Mouse (Mus musculus) liver, postnatal 0 days (tissue): Measurements from ENCODE around the gene Ttll3. TPM values are rescaled to one million over a fixed set of nuclear protein-coding genes. Genes with fewer than 3 reads are reported as not detected.

ENCODE experiments used
- ATAC-seq: fragments of 200-750 bp; cut with Nextera tagmentation; 2 replicates; pipeline ENCODE4 v1.8.0; 2017; ENCODE audit warnings: mild to moderate bottlenecking, moderate library complexity
- DNase-seq: peaks from one replicate; pipeline ENCODE4 v3.0.0-alpha.2; 2016
- H3K27ac ChIP-seq: fragments of 300-500 bp; sonication (generic); 2 replicates; pipeline ENCODE4 v1.5.1; 2014; ENCODE audit warnings: antibody characterized with exemption, moderate library complexity, mild to moderate bottlenecking, low read depth
- H3K27me3 ChIP-seq: fragments of 300-500 bp; sonication (generic); 2 replicates; pipeline ENCODE4 v1.6.1; 2014; ENCODE audit warnings: low read length, control low read depth, mixed read lengths; ENCODE audit not compliant: insufficient read depth
- H3K36me3 ChIP-seq: fragments of 300-500 bp; sonication (generic); replicated peaks from 2 replicates; pipeline ENCODE4 v1.6.1; 2014; ENCODE audit warnings: mild to moderate bottlenecking, control low read depth, low read length, moderate library complexity, mixed read lengths; ENCODE audit not compliant: insufficient read depth
- H3K4me1 ChIP-seq: fragments of 300-500 bp; sonication (generic); 2 replicates; pipeline ENCODE4 v1.6.1; 2014; ENCODE audit warnings: antibody characterized with exemption, mild to moderate bottlenecking, control low read depth; ENCODE audit not compliant: insufficient read depth
- H3K4me2 ChIP-seq: fragments of 300-500 bp; sonication (generic); 2 replicates; pipeline ENCODE4 v1.6.1; 2014; ENCODE audit warnings: low read depth, mild to moderate bottlenecking, low read length, moderate library complexity, mixed read lengths
- H3K4me3 ChIP-seq: fragments of 300-500 bp; sonication (generic); 2 replicates; pipeline ENCODE4 v1.5.1; 2014; ENCODE audit warnings: low read depth, low read length
- H3K9ac ChIP-seq: fragments of 300-500 bp; sonication (generic); replicated peaks from 2 replicates; pipeline ENCODE4 v1.6.1; 2014; ENCODE audit warnings: mild to moderate bottlenecking, moderate library complexity
- H3K9me3 ChIP-seq: fragments of 300-500 bp; sonication (generic); 2 replicates; pipeline ENCODE4 v1.6.1; 2016; ENCODE audit warnings: mild to moderate bottlenecking, control low read depth, low read length, mixed read lengths
- CTCF ChIP-seq: sonication (generic); IDR thresholded peaks from 2 replicates; pipeline ENCODE4 v1.5.1; 2016; ENCODE audit warnings: antibody characterized with exemption, low read depth
- EP300 ChIP-seq: IDR thresholded peaks from 2 replicates; pipeline ENCODE4 v1.6.1; 2016; ENCODE audit warnings: antibody characterized with exemption, low read depth, mild to moderate bottlenecking
- WGBS: fragments of 180-500 bp; shearing (Covaris S2); extraction: QIAGEN DNeasy Blood & Tissue Kit; methylation state at CpG from one replicate; pipeline ENCODE4 v1.1.7; 2014; ENCODE audit not compliant: insufficient replicate concordance; 5-methylcytosine and 5-hydroxymethylcytosine counted together
- polyA plus RNA-seq: library from polyadenylated mRNA; unstranded; fragments of >200 nt; fragmentation: Nextera tagmentation; extraction: Ambion mirVana; gene quantifications from 2 replicates; pipeline ENCODE4 v1.2.1, GENCODE M21; 2015

Ttll3 gene
- 0.38 and 0.83 TPM in 2 replicates for polyA plus RNA-seq

GRCm38 (mm10) chr6:113388960-113389359 is at the start of gene Ttll3:
Gene Ttll3, plus strand, starts transcription at chr6:113389260.
- peaks cover 57% of the 10 kb centered on the region for H3K36me3 ChIP-seq
- peaks cover 3% of the 10 kb centered on the region; the same call in 1 of the 2 replicates for H3K4me1 ChIP-seq
- ATAC-seq: no peak
- H3K4me2 ChIP-seq: no peak within 1 kb of the TSS
- H3K27me3 ChIP-seq: 0 out of 2 replicates have a peak, but pooled peaks cover 3% of the 10 kb centered on the region
- no peak within 1 kb of the TSS for H3K27ac ChIP-seq
- no peaks in the 10 kb centered on the region for H3K9me3 ChIP-seq
- no peak within 1 kb of the TSS for H3K4me3 ChIP-seq
- no peak for TF ChIP-seq CTCF
- no peak for TF ChIP-seq EP300
- WGBS: 77% methylated on average over 8 of the region's 8 CpGs
- DNase-seq: no peak
- no peak within 1 kb of the TSS for H3K9ac ChIP-seq

GRCm38 (mm10) chr6:113341574-113341973 is 47.5 kb upstream of the Ttll3 start:
- 52% methylated on average over 6 of the region's 6 CpGs for WGBS
- Histone ChIP-seq H3K27ac (no peak overlapping the region), H3K4me2 (peak overlapping the region; percentile 34), H3K4me1 (peaks cover 25% of the 10 kb centered on the region), H3K9ac (no peak overlapping the region), H3K27me3 (no peaks in the 10 kb centered on the region), H3K9me3 (no peaks in the 10 kb centered on the region), H3K4me3 (no peak overlapping the region), H3K36me3 (0 out of 2 replicates have a peak, but pooled peaks cover 5% of the 10 kb centered on the region)
- no peak for TF ChIP-seq EP300
- TF ChIP-seq CTCF: no peak
- no peak for DNase-seq
- ATAC-seq: no peak

GRCm38 (mm10) chr6:113342297-113342696 is 46.8 kb upstream of the Ttll3 start:
- H3K27me3 ChIP-seq: no peaks in the 10 kb centered on the region
- H3K4me1 ChIP-seq: peaks cover 21% of the 10 kb centered on the region
- H3K36me3 ChIP-seq: 0 out of 2 replicates have a peak, but pooled peaks cover 5% of the 10 kb centered on the region
- H3K27ac ChIP-seq: no peak overlapping the region
- no peak for TF ChIP-seq CTCF
- H3K9me3 ChIP-seq: no peaks in the 10 kb centered on the region
- H3K9ac ChIP-seq: no peak overlapping the region
- DNase-seq: no peak
- H3K4me2 ChIP-seq: peak overlapping the region; percentile 34; the same call in 1 of the 2 replicates
- H3K4me3 ChIP-seq: no peak overlapping the region
- 60% methylated on average over 5 of the region's 7 CpGs for WGBS
- ATAC-seq: no peak

- DNase-seq (peak; percentile 75), ATAC-seq (peak; percentile 80)
- peaks cover 20% of the 10 kb centered on the region for H3K4me1 ChIP-seq
Measured at GRCm38 (mm10) chr6:113343177-113344092, 45.6 kb upstream of the Ttll3 start, which contains the start of gene Camk1. Gene Camk1, minus strand, starts transcription at chr6:113343984.

GRCm38 (mm10) chr6:113344321-113344720 is 44.7 kb upstream of the Ttll3 start:
- WGBS: 28% methylated on average over 2 of the region's 2 CpGs
- ATAC-seq (peak; percentile 29), DNase-seq (peak; percentile 64)
- H3K4me1 ChIP-seq: peaks cover 20% of the 10 kb centered on the region
- no peaks in the 10 kb centered on the region for H3K9me3 ChIP-seq
- peak overlapping the region; percentile 29; the same call in 1 of the 2 replicates for H3K27ac ChIP-seq
- H3K4me3 ChIP-seq: no peak overlapping the region
- no peak for TF ChIP-seq CTCF
- TF ChIP-seq EP300: no peak
- H3K9ac ChIP-seq: 0 out of 2 replicates have a peak overlapping the region, but pooled peaks have one; percentile 78
- H3K27me3 ChIP-seq: no peaks in the 10 kb centered on the region
- H3K36me3 ChIP-seq: 0 out of 2 replicates have a peak, but pooled peaks cover 5% of the 10 kb centered on the region
- H3K4me2 ChIP-seq: peak overlapping the region; percentile 83

More at GRCm38 (mm10) chr6:113343177-113344092, 45.6 kb upstream of the Ttll3 start, which contains the start of gene Camk1:
- 14% methylated on average over 32 of the region's 32 CpGs for WGBS
- no peaks in the 10 kb centered on the region for H3K27me3 ChIP-seq
- peak within 1 kb of the TSS; percentile 42; the same call in 1 of the 2 replicates for H3K27ac ChIP-seq
- peak within 1 kb of the TSS; percentile 83 for H3K4me2 ChIP-seq
- peak within 1 kb of the TSS; percentile 78 for H3K9ac ChIP-seq
- no peak for TF ChIP-seq EP300
- no peaks in the 10 kb centered on the region for H3K9me3 ChIP-seq
- 0 out of 2 replicates have a peak, but pooled peaks cover 5% of the 10 kb centered on the region for H3K36me3 ChIP-seq
- H3K4me3 ChIP-seq: peak within 1 kb of the TSS; percentile 61

- no peaks in the 10 kb centered on the region for H3K27me3 ChIP-seq
- H3K9ac ChIP-seq: no peak overlapping the region
- H3K4me3 ChIP-seq: no peak overlapping the region
- no peak for ATAC-seq
- no peaks in the 10 kb centered on the region for H3K36me3 ChIP-seq
- TF ChIP-seq EP300: no peak
- no peak for TF ChIP-seq CTCF
- DNase-seq: no peak
- 70% methylated on average over 4 of the region's 4 CpGs for WGBS
- H3K27ac ChIP-seq: no peak overlapping the region
- no peak overlapping the region for H3K4me2 ChIP-seq
- H3K4me1 ChIP-seq: peaks cover 16% of the 10 kb centered on the region
- H3K9me3 ChIP-seq: no peaks in the 10 kb centered on the region
Measured at GRCm38 (mm10) chr6:113346897-113347296, 42.2 kb upstream of the Ttll3 start.
